Mouse (Mus musculus) liver, embryonic 14.5 days (tissue): ENCODE results near the gene Olfr549.

Source experiments
- CTCF ChIP-seq: IDR thresholded peaks from 2 replicates; pipeline ENCODE4 v1.5.1; 2016; ENCODE audit warnings: antibody characterized with exemption, low read depth, control low read depth
- EP300 ChIP-seq: IDR thresholded peaks from 2 replicates; pipeline ENCODE4 v1.6.1; 2016; ENCODE audit warnings: antibody characterized with exemption, low read depth

GRCm38 (mm10) chr7:102591786-102592185, 42.1 kb downstream of the Olfr549 start, which contains the start of gene Olfr551:
- TF ChIP-seq EP300 (no peak), CTCF (no peak)
